Mouse (Mus musculus): Measurements from ENCODE around the gene Cxcl17.
"Not testable (repeated sequence)": the region's sequence is repeated elsewhere in the genome, so short reads cannot be mapped to it uniquely, and the experiment has no call there.

The Cxcl17 gene

DNA sequence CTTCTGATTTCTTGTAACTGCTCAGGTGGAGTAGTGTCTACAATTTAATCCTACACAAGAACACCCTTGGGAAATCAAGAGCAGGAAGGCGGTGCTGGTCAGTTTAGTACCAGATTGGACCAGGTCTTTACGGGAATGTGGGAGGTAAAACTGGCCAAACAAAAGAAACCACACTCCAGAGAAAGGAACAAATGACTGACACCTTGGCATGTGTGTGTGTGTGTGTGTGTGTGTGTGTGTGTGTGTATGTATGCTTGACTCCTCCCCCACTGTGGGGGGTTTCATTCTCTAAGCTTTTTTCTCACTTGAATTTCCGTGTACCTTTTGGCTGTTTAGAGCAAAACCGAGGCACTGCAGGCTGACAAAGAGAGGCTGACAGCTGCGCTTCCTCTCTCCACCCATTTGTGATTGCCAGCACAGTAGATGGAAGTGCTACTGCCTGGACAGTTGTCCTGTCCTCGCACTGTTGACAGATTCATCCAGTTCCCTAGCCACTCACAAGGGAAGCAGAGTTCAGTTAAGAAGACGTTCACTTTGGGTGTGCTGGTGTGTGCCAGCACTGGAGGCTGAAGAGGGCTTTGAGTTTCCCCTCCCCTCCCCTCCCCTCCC is at the start of gene Cxcl17:
Gene Cxcl17 (minus strand): TSS at position 54 of the 609 bp plus-strand sequence.
- no peak for DNase-seq (ENCODE audit: low spot score)

DNA sequence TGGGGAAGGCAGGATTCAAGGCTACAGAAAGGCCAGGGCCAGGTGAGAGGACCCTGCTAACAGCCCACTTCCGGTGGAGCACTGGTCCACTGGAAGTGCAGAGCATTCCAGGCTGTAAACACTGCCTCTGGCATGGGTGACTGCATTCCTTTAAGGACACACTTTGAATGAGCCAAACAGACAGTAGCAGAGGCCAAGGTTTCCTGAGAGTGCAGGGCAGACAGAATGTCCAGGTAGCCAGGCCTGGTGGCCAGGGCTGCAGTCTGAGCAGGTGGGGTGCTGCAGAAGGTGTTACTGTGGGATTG is 49.3 kb upstream of the Cxcl17 start:
- not testable (repeated sequence) for DNase-seq (ENCODE audit: low spot score)

DNA sequence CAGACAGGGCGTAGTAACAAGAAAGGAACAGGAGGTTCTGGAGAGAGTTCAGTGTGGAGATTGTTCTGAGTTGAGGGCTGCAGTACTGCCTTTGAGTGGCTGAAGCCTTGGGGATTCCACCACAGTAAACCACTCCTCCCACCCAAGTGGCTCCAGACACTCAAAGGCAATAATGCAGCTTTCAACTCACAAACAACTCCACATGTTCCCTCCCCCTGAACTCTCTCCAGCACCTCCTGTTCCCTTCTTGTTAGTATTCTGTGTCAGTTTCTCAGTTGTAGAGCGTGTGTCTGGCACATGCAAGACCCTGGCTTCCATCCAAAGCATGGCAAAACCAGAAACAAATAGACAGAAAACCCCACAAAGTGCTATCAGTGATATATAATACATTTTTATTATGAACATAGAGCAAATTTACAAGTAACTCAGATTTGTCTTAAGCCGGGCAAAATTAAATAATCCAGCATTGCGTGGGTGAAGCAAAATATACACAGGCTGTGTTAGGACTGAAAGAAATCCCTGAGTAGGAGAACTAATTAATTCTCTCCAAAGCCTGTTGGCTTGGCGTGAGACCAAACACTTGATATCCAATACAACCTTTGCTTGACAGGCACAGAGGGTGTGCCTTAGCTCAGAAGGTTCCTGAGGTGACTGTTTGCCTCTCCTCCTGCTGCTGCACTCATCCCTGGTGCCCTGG is 48.8 kb upstream of the Cxcl17 start:
- not testable (repeated sequence) for DNase-seq (ENCODE audit: low spot score)

DNA sequence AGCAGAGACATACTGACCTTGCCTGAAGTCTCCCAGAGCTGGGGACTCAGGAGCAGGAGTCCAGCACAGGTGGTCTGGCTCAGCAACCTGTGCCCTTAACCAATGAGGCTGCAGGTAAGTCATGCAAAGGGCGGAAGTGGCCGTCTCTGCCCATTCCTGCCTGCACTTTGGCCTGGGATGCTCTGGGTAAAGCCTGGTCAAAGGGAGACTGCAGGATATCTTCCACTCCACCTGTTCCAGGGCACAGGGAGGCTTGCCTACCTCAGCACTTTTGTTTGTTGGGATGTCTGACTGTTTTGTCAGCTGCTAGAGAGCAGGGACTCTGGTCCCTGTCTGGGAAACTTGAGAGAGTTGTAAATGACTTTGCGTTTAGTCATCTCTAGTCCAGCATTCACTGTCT is 39.4 kb upstream of the Cxcl17 start:
- DNase-seq (ENCODE audit: low spot score): peak; percentile 72

DNA sequence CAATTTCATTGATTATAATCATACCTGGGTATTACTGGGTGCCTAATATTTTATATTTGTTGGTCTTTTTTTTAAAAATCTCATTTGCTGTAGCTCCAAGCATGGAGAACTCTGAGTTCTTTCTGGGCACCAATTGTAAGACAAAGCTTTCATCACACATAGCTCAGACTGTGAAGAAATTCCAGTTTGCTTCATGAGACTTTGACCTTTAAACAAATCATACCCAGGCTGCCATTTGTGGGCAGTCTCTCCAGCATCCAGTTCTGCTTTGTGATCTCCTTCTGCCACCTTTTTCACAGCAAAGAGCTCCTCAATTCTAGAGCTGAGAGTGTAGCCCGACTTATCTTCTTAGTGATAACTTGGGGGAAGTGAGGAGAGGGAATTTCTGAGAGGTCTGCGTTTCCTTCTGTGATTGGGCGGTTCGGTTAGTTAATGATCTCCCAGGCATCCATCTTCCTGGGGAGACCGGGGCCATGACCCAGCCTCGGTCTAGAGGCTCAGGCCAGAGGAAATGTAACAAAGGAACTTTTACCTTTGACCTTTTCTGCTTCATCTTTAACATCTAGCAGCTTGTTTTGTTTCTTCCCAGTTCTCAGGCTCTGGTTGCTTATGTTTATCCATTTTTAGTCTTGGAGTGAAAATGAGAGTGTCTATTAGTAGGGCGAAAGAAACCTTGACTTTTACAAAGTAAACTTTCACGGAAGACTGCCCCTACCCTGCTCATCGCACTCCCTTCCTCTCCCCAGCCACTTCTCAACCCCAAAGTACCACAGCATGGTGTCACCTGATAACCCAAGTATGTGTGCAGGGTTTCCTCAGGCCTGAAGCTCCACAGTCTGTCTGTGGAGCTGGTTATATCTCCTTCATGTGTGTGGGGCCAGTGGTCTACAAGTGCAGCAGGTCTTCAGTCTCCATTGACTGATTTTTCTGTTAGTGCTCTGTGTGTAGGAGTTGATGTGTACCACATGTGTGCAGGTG is 37.5 kb upstream of the Cxcl17 start:
- peak; percentile 81 for DNase-seq (ENCODE audit: low spot score)

DNA sequence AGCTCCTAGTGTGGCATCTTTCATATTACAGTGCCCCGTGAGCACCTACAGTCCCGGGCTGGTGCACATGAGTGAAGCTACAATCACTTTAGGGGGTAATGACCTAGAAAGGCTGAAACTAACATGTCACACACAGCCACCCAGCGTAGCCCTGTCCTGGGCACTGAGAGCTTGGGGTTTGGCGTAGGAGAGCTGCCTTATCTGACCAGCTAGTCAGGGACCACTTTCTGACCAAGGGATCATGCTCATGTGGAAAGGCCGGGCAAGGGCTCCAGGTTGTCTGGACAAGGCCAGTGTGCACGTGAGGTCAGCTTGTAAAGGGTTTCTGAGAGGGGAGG is 28.1 kb upstream of the Cxcl17 start:
- no peak for DNase-seq (ENCODE audit: low spot score)

DNA sequence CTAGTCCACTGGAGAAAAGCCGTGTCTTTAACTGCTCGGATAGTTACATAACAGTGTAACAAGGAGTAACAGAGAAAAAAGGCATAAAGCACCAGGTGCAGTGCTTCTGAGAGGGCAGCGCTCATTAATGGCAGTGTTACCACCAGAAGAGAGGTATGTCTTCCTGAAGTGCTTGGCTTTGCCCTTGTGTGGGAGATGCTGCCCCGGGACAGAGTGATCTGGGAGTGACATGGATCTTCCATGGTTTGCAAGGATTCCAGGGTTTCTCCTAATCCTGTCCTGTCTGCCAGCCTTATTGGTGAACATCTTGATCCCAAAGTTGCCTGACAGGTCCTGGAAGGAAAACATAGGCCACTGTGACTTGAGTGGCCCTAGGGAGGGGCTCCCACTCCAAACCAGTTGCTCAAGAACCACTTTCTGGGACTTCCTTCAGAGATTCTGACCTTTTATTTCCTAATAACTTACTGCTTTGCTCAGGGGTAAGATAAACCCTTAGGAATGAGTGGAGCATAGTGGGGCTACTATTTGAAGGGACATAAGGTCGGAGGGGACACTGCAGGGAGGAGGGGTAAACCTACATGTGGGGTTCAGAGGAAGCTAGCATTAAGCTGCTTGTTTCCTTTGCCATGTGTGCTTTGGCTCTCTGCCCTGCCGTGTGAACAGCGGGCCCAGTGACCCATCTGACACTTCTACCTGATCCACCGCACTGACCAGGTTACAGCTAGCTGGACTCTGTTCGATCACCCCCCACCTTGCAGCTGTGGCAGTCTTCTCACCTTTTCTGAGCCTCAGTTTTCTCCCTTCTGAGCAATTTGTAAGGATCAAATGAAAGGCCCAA is 27.5 kb upstream of the Cxcl17 start:
- no peak for DNase-seq (ENCODE audit: low spot score)

DNA sequence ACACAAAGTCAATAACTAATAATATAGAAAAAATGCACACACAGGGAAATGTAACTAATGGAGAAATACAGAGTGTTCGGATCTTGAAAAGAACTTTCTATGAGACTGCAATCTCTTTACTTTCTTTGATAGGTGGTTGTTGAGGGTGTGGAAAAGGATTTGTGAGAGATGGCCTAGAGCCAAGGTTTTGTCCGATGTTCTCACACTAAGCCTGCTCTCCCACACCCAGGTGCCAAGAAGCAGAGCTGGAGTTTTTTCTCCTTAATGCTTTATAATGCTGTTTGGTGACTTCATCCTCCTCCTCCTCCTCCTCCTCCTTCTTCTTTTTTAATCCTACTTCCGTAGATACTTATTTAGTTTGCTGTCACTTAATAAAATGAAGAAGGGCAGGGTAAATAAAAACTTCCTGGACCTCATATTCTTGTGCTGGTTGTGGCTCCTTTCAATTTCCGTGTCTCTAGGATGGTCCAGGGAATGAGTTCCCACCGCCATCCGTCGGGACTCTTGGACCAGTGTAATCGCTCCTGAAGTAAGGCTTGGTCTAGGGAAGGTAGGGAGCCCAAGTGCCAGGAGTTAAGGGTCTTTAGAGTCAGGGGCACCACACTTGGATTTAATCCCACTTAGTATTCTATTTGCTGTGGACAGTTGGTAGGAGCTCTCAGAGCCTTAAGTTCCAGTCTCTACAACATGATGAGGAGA is 26.6 kb upstream of the Cxcl17 start:
- no peak for DNase-seq (ENCODE audit: low spot score)

DNA sequence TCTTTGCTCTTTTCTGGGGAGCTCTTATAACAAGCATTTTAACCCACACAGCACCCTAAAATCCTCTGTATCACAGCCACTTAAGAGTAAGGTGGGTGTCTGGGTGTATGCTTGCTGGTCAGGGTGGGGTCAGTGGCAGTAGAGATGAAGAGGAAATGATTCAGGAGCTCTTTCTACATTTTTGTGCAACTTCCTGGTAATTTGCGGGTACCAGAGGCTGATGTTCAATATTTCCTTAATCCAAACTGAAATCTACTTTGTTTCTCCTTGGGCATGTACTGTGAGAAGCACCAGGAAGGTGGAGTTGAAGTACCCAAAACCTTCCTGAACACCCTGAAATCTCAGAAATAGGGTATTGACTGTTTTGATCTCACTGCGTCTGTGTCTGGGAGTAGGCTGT is 24.0 kb upstream of the Cxcl17 start:
- DNase-seq (ENCODE audit: low spot score): no peak

DNA sequence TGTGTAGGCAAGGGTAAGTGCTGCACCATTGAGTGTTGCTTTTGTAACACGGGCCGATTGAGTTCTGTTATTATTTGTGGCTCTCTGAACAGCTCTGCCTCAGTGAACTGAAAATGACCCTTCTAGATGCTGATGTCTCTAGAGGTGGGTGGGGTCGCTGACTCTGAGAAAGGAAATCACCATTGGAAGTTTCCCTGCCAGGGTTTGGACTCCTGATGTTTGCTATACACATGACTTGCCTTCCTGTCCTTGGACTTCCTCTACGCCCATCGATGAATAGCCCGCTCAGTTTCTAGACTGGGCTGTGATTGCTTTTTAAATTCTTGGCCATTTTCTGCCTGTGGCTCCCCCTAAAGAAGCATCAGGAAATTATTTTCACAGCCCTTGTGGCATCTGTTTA is 23.5 kb upstream of the Cxcl17 start:
- no peak for DNase-seq (ENCODE audit: low spot score)

DNA sequence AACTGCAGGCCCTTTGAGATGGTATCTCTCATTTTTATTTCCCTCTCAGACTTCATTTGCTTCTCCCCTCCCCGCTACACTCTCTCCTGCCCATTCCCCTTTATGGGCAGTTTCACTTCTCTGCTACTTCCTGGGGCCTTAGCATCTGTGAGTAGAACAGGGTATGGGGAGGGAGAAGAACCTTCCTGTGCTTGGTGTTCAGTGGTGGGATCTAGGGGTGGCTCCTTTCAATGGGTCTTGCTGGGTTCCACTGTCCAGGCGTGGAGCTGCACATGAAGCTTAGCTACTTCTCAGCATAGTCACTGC is 22.8 kb upstream of the Cxcl17 start:
- DNase-seq (ENCODE audit: low spot score): no peak

DNA sequence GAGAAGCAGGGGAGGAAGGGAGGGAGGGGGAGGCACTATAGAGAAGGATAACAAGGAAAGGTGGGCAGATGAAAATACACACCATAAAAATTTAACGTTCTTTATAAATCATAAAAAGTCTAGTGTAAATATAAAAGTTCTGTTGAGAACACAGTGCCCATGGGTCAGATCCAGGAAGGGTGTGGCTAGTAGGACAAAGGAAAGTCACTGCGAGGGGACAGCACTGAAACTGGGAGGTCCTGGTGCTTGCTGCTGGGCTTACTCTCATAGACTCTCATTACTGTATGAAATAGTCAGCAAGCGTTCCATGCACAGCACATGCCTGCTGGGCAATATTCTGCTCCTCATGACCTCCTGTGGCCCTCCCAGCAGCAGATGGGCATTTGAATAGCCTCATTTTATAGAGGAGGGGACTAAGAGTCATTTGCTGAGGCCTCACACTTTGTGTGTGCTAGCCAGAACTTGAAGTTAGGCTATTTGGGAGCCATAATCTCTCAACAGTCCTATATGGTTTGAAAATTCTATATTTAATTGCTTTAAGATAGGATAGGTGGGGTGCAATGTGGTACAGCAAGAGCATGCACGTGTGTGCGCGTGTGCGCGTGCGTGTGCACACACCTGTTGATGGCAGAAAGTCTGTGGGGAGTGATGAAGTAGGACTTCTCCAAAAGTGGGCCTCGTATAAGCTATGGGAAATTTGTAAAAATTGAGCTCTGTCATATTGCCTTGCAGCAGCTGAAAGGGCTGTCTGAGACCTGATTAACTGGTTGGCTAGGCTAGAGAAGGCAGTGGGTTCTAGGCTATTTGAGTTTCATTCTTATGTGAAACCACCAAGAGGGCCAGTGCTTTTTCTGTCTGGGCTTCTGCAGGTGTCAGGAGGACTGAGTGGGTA is 22.2 kb upstream of the Cxcl17 start:
- DNase-seq (ENCODE audit: low spot score): no peak

DNA sequence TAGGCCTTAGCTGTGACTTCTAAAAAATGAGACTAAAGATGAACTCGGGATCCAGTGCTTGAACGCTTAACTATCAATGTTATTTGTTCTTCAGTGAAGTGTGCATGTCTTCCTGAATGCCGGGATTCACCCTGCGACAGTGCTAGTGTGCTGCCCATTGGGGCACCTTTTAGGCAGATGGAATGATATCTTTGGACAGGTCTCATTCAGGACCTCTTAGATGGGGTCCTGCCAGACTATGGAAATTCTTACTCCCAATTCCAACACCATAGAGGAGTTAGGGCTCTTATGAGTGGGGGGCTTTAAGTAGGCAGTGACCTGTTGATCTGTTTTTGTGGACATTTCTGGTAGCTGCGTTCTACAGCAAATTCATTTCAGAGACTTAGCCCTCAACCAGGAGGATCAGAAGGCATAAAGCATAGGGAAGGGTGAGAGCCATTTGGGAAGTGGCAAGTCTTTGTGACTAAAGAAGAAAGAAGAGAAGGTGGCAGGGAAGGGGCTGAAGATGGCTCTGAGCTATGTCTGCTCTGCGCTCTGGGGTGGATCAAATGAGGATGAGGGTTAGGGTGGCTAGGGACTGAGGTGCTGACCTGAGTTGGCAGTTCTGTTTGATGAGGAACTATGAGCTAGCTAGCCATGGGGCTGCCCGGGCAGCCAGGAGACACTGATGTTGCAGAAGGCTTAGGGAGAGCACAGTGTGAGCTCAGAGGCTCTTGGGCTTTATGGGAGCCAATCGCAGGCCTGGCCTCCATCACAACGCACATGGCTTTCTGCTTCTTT is 21.3 kb upstream of the Cxcl17 start:
- no peak for DNase-seq (ENCODE audit: low spot score)

DNA sequence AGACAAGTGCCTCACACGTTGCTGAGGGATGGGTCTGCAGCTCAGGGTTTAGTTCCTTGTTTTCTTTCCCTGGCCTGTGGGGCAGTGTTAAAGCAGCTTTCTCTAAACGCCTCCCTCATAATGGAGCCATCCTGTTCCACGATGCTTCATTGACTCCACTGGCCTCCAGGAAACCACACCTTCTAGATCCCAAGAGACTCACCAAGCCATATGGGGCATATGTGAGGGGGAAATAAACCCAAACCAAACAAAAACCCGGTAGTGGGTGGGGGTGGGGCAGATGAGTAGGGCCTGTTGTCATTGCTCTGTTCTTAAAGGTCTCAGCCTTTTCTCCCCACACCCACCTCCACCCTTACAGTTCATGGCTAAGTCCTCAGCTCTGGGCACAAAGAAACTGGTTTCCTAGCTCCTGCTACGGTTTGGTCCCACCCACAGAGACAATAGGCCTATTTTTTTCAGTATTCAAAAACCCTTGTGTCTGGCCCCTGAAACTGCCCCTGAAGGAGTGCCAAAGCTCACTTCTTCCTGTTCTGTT is 20.4 kb upstream of the Cxcl17 start:
- no peak for DNase-seq (ENCODE audit: low spot score)

DNA sequence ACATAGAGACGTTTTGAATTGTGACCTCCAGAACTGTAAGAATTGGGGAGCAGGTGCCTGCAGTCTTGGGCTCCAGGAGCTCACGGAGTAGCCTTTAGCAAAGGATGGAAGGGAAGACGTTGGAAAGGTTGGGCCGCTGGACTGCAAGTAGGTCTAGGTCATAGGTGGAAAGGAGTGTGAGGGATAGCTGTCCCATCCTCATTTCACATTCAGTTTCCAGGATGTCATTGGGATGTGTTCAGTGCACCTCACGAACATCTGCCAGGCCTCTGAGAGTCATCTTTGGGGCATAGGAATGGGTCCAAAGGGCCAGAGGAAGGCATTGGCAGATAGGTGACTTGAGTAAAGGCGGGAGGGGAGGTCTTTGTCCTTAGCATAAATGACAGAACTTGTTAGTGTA is 19.7 kb upstream of the Cxcl17 start:
- DNase-seq (ENCODE audit: low spot score): no peak

DNA sequence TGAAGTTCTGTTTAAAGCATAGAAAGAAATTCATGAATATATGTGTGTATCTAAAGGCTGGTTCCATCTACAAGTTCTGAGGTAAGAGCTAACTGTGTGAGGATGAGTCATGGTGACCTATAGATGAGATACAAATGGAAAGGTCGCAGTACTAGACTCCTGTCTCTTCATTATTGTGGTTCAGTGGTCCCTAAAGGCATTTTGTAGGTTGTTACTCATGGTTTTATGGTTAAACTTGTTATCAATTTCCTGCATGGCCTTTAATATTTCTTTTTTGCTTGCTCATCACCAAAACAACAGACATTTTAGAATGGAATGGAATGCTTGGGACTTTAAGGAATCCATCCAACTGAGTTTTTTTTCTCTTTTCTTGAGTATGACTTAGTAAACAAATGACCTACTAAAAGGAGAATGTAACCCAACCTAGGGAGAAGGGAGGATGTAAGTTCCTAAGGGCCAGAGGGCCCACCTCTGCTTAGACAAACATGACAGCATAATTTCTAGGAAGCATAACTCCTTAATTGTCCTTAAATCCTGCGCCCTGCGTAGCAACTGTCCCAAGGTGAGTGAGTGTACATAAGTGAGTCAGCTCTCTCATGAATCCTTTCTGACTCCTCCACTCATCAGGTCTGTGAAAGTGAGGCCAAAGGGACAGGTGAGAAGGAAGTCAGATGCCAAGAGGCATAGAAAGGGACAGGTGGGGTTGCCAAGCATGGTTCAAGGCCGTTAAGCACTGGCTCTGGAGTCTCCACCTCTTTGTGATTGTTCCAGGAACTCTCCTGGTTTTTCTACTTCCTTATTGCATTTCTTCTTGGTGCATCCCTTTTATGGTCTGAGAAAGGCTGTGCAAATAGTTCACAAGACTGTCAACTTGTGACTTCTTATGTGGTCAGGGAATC is 17.4 kb upstream of the Cxcl17 start:
- DNase-seq (ENCODE audit: low spot score): no peak

DNA sequence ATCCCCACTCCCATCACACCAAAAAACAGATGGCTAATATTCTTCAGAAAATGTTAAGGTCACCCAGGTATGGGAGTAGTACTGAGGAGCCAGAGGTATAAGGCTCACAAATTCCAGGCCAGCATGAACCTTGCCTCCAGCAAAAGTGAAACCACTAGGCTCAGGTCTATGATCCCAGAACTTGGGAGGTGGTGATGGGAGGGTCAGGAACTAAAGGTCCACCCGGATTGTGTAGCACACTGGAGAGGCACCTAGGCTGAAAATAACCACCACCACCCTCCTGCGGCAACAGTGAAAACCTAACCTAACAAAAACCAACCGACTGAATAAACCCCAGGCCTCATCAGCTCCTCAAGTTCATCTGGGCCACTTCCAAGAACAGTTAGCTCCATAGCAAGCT is 15.6 kb upstream of the Cxcl17 start:
- no peak for DNase-seq (ENCODE audit: low spot score)

DNA sequence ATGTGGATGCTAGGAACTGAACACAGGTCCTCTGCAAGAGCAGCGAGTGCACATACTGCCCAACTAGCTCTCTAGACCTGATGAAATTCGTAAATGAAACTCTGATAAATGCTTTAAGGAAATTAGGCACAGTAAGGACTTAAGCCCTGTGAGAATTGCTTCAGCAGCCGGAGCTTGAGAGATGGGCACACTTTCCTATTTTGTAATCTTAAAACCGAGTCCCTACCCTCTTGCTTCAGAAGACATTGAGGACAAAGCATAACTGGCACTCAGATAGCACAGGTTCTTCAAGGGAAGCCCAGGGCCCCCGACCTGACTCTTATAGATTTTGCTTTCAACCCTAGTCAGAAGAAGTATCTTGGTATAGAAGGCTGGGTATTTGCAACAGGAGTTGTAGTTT is 14.5 kb upstream of the Cxcl17 start:
- DNase-seq (ENCODE audit: low spot score): no peak

DNA sequence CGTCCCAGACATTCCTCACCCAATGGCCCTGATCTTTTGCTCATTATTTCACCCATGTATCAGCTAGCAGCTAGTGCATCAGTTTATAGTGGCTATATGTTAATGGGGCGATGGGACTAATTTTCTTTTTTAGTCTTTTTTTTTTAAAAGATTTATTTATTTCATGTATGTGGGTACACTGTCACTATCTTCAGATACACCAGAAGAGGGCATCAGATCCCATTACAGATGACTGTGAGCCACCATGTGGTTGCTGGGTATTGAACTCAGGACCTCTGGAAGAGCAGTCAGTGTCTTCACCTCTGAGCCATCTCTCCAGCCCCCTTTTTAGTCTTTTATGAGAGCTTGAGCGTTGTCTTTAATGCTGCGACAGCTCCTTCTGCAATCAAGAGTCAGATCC is 13.7 kb upstream of the Cxcl17 start:
- not testable (repeated sequence) for DNase-seq (ENCODE audit: low spot score)
